Mouse (Mus musculus) adrenal gland, adult 8-10 months (tissue): ENCODE data around the gene Ddr1. TPM values are rescaled to one million over a fixed set of nuclear protein-coding genes. Genes with fewer than 3 reads are reported as not detected.

ENCODE experiments used
- DNase-seq: peaks from one replicate; pipeline ENCODE4 v3.0.0; 2022
- total RNA-seq, 4 experiments: library from RNA; stranded (reverse); gene quantifications; 2 replicates each; pipeline ENCODE4 v1.2.4; 2022

Gene Ddr1
- total RNA-seq, 4 experiments from 2014 or later, result 40.1 to 81.5 (median 56.4) TPM

DNA sequence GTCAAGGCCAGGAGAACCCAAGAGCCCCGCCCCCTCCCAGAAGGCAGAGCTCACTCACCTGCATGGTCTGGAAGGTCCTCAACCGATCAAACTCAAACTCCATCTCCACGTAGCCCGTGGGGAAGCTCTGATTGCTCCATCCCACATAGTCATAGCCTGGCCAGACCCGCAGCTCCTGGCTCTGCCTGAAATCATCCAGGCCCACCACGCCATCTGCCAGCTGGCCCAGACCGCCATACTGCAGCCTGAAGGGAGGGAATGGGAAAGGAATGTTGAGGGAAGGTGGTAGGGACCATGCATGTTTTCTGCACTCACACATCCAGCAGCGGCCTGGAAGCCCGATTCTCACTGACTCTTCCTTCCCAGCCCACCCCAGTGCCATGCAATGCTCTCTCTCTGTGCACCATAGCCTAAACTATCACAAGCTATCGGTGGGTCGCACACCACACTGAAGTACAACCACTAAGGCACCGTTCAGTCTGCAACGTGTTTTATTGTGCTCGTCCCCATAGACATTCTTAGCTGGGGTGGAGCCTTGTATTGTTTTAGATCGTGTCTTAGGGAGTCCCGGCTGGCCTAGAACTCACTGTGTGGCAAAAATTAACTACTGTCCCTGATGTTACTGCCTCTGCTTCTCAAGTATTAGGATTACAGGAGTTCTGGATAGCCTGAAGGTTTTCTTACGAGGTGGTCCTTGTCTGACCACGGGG is 14.3 kb downstream of the Ddr1 start:
- no peak for DNase-seq

DNA sequence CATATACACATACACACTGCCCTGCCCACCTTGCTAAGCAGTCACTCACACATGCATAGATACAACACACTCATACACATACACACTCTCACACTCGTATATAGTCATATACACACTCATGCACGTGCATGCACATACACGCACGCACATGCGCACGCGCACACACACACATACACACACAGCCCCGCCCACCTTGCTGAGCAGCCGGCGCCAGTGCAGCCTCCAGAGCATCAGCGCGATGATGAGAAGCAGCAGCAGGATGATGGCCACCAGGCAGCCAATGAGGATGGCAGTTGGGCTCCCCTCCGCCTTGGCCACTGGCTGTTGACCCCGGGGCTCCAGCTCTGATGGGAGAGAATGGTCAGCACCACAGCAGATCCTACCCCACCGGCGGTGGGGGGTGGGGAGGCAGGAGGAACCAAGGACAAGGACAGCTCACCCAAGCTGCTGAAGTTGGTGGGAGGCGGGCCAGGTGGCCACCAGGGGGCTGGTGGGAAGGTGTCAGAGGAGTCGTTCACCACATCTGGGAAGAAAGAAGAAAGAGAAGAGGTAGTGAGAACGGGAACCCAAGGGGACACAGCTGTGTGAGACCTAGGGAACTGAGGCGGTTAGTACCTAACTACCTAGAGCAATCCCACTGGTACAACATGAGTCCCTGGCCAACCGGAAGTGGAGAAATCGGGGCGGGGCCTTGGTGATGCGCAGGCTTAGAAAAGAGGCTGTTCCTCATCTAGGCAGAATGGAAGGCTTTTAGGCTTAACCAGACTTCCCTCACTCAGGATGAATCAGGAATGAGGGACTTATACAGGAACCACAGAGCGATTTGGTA is 15.9 kb downstream of the Ddr1 start:
- no peak for DNase-seq

DNA sequence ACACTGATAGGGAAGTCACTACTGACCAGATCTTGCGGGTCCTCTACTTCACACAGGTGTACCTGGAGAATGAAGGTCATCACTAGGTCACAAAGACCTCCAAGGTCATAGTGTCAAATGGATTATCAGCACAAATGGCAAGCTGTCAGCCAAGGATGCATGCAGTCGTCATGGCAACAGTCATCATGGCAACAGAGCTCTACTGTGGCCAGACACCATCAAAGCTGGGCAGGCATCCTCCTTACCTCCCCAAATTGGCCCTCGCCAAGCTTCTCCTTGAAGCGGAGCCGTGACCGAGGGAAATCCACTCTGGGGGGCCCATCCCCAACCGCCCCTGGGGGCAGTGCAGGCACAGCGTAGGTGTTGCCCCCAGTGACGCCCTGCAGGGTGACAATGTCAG is 19.4 kb downstream of the Ddr1 start:
- DNase-seq, result no peak

DNA sequence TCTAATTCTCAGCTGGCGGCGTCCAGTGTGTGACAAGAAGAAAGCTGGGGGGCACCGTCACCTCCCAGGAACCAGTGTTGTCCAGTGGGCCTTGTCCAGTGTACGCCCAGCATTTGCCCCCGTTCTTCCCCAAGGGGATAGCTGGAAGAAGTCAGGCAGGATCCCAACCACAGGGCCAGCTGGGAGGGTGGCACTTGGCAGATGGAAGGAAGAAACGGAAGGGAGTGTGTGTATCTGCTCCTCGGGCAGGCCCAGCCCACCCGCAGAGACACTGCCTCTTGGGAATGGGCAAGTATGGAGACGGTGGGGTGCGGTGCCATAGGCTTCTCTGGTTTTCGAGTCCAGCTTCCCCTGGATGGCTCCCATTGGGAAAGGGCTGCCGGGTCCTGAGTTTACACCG is 22.4 kb downstream of the Ddr1 start:
- DNase-seq, result no peak

DNA sequence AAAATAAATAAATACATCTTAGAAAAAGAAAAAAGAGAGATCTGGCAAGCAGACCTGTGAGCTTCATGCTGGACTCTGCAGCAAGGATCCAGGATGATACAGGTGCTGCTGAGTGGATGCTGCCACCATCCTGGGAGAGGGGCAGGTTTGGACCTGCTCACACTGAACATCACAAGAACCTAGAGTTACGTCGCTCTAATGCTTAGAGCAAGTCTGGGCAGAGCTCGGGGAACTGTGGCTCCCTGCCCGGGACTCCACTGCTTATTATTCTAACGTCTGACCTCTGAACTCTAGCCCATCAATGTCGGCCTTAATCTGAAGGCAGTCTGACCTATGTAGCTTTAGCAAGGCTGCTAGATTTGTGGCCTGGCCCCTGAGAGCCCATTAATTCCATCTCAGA is 23.8 kb downstream of the Ddr1 start:
- no peak for DNase-seq

DNA sequence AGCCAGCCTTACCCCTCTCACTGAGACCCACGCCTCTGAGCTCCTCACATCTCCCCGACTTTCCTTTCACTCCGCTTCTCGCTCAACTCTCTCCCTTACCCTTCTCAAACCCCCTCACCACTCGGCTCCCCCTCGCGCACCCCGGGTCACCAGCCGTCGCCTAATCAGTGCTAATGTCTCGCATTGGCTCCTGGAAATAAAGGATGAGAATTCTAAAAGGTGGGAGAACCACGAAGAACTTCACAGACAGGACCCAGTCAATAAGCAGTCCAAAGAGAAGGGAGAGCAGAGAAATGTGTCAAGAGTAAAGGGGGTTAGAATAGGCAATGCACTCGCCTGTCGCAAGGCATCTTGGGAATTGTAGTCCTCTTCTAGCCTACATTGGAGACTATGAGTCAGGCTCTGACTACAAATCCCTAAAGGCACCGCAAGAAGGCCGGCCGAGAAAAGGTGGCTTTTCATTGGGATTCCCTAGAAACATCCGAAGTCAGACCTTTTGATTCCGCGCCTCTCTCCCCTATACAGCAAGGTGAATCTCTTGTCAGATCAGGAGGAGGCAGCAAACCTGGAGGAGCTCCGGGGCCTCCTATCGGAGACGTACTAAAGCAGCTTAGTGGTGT is 30.9 kb downstream of the Ddr1 start, which contains the start of gene Gtf2h4:
Gene Gtf2h4, minus strand, starts transcription at position 324 of the 620 bp plus-strand sequence.
- peak; percentile 89 for DNase-seq

DNA sequence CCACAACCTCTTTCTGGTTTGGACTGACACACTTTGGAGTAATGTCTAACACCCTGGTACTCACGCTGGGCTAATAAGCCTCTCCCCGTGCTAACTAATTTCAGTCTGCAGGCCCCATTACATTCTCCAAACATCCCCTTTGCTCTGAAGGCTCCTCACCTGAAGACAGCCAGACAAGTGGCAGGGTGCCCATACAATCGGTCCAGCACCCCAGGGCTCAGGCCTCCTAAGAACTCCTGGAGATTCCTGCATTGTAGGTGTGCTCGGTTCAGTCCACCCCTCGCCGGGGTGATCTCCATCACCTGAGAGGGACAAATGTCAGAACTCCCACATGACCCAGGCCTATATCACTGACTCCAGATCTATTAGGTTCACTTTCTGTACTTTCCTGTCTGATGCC is 31.9 kb downstream of the Ddr1 start:
- no peak for DNase-seq

DNA sequence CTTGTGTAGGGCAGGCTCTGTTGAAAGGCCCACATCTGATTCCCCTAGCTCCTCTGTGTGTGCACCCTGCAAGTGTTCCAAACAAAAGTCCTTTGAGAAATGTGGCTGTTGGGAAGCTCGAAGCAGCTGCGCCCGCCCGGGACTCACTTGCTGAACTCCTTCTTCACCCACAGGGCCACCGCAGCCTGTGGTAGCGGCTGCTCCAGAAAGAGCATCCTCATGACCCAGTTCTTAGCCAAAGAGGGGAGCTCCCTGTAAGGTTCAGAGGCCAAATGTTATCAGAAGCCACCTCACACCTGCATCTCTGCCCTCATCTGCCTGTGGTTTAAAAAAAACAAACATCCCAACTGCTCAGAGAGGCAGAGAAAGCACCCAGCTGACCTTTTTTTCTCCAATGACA is 32.6 kb downstream of the Ddr1 start:
- no peak for DNase-seq

DNA sequence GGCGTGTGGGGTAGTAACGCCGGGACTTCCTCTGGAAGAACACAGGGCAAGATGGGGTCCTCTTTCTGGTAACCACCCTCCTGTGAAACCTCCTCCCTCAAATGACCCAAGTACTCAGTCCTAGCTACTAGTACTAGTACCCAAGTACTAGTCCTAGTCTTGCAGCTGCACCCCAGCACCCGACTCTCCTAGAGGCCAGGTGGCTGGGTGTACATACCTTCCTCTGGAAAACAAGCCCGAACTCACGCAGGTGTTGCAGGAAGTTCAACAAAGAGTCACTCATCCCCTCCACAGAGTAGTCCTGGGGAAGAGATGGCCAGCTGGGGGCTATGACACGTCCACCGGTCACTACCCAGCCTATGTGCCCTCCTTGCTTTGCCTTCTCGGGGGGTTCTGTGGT is 34.7 kb downstream of the Ddr1 start:
- no peak for DNase-seq

DNA sequence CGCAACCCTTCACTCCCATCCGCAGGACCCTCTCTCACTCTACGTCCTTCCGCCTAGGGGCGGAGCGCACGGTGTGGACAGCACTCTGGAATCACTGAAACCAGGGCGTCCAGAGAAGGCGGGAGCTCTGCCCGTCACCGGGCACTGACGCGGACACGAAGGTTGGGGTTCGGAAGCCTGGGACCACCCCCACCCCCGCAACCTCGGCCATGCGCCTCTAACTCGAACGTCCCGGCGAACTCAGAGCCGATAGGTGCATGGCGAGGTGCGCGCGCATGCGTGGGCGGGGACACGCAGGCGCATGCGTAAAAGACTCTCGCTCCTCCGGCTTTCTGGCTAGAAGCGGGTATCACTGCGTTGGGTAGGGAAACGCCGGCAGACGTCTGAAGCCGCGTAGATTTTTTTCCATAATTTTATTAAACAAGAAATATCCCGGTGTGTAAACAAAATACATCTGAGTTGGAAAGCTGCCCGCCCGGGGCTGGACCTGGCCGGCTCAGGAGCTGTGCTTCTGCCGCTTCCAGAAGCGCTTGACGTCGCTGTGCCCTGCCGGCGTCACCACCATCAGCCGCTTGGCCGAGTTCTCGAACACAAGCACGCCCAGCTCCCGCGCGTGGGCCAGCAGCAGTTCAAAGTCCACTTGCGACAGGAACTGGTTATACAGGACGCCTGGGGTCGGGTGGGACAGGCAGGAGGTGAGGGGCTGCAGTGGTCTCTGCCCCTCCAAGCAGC is 36.9 kb downstream of the Ddr1 start, which contains the start of gene Vars2:
Gene Vars2, minus strand, starts transcription at position 259 of the 732 bp plus-strand sequence.
- peak; percentile 94 for DNase-seq

DNA sequence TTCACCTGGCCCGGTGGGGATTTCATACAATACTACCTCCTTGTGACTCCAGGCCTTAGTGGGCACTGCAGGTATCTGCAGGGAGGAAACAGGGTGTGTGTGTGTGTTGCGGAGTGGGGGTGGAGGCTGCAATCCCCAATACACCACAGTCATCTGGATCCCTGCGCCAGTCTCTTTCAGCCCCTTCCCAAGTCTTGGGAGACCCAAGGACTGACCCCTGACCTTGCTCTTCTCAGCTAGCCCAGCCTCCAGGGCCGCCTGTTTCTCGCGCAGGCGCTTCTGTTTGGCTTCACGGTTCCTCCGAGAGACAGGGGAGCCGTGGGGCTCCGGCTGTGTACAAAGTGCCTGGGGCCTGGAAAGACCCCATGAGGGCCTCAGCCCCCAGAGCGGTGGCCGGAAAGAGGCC is 37.6 kb downstream of the Ddr1 start:
- no peak for DNase-seq

DNA sequence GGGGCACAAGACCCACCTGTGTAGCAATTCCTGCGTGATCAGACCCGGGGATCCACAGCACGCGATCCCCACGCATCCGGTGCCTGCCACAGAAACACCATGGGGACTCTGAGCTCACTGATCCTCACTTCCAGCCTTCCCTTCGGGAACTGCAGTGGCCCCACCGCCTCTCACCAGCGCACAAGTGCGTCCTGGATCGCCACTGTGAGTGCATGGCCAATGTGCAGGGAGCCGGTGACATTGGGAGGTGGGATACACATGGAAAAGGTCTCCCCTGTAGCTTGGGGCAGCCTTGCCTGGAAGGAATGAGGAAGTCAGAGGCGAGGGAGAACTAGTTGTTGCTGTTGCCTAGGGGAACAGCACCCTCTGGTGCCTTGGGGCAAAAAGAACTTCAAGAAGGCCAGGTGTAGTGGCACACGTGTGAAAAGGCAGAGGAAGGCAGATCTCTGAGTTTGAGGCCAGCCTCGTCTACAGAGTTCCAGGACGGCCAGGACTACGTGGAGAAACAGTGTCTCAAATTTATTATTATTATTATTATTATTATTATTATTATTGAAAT is 38.4 kb downstream of the Ddr1 start:
- no peak for DNase-seq

DNA sequence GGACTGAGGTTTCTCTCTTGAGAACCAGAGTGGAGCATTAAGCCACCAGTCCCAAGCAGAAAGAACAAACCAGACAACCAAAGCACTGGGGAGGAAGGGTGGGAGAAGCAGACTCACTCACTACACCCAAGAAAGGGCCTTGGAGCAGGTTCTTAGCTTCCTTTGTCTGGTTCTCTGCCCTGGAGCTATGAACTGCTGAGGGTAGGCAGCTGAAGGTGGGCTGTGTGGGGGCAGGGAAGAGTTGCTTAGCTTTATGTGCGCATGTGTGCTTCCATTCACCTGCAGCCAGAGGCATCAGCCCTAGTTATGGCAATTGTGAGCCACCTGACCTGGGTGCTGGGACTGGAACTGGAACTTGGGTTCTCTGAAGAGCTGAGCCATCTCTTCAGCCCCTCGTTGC is 51.3 kb downstream of the Ddr1 start:
- no peak for DNase-seq

DNA sequence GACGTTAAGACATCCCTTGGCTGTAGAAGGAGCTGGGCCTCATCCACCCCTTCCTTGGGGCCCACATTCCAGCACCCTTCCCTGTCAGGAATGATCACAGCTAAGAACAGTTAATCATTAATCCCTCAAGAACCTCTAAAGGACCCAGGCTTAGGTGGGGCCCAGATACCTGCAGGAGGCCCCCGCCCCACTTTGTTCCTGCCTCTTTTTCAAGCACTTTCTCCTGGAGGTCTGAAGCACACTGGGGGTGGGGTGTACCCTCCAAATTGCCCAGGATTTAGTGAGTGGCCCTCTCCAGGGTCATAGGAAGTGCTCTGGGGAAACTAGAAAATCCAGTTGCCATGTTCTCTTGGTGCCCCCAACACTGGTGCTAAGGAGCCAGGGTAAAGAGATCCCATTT is 55.0 kb downstream of the Ddr1 start:
- DNase-seq, result no peak

DNA sequence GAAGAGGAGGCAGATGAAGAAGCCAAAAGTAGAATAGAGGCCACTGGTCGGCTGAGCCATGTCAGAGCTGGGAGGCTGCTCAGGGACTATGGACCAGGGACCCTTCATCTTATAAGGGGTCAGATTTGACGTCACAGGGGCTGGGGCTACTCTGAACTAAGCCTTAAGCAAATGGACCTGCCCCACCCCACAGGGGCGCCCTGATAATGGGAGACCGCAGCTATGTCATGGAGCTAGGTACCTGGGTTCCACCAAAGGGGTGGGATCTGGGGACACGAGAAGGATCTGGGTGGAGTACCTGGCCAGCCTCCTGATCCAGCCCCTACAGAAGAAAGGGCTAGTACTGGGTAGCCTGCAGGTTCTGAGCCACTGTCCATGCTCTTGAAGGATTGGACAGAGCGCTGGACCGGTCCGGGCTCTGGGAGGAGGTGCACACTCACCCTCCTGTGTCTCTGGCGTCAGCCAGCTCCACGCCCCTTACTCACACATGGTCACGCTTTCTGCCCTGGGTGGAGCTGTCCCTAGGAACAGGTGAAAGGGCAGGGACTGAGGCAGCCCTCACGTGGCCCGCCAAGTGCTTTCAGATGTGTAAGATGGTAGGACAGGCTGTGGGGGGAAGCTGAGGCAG is 60.7 kb downstream of the Ddr1 start, which contains the start of gene Mucl3:
Gene Mucl3, minus strand, starts transcription at position 87 of the 628 bp plus-strand sequence.
- DNase-seq, result no peak

DNA sequence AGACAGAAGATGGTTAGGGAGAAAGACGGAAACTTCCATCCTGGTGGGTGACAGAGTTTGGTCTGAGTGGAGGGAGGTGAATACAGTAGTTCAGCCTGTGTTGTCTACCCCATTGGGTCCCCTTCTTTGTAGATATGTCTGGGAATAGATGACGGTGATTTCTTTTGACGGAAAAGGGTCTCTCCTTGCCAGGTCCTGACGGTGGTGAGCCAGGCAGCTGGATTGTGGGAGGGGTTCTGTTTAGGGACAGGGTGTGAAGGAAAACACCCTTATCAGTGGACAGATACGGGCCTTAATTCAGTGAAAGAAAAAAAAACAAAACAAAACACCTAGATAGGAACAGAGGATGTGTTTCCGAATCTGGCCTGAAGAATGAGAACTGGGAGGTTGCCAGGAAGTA is 65.1 kb downstream of the Ddr1 start:
- DNase-seq, result no peak

DNA sequence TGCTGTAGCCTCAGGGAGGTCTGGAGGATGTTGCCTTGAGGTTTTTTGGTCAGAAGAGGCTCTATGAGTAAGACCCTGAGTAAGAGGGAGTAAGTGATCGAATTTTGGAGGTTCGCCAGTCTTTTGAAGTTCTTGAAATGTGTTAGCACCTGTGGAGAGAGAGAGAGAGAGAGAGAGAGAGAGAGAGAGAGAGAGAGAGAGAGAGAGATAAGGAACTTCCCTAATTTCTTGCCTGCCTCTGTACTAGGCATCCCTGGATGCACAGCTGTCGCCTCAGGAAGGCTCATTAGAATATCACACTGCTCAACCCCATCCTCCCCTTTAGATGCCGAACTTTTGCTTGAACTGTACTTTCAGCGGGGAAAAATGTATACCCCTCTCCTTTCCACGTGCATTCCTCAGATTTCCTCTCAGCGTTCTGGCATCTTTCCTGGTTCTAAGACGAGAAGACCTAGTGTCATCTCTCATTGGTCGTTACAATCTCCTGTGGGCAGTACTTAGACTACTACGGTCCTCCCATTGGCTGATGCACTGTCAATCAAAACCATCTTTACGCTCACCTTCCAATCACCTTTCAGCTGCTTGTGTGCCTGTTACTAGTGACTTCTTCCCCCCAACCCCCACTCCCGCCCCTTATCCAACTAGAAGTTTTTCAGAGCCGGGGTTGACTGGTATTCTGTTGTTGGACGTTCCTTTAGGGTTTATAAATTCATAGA is 65.8 kb downstream of the Ddr1 start:
- peak; percentile 29 for DNase-seq

DNA sequence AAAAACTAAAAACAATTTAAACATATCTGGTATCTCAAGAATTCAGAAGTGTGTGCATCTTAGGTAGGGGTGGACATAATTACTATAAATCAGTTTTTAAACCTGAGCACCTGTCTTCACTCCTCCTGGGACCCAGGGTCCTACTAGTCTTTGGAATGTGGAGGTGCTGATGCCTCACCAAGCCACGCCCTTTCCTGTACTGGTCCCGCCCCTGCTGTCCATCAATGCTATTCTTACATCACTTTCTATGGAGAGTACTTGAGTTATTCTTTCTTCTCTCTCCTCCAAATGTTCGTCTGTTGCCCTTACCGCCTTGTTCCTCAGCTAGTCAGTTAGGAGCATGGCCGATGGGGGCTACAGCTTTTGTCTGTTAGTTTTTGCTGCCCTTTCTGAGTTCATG is 68.1 kb downstream of the Ddr1 start:
- DNase-seq, result no peak

DNA sequence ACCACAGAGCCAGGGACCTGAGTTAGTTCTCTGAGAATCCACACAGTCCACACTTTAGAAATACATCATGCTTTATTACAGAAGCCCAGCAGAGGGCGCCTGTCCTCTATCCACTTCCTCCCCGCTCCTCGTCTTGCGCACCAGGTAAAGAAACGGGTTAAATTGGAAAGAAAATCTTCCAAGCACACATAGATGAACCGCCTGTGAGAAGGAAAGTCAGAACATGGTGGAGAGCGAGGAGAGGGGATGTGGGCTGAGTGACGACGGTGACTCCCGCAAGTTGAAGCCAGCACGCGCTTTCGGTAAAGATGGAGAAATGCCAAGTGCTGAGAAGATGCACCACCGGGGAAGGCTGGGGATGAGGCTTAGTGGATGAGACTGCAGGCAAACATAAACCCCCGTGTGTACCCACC is 68.7 kb downstream of the Ddr1 start:
- peak; percentile 33 for DNase-seq

DNA sequence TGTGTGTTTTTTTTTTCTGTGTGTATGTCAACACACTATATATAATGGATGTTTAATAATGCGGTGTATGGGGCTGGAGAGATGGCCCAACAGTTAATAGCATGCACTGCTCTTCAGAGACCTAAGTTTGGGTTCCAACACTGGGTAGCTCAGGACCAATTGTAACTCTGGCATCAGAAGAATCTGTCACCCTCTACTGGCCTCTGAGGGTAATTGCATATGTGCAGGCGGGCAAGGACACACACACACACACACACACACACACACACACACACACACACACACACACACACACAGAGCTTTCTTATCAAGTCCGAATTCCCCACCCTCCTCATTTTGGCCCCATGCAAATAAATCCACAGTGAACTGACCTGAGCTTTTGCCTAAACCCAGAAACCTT is 69.2 kb downstream of the Ddr1 start:
- no peak for DNase-seq

DNA sequence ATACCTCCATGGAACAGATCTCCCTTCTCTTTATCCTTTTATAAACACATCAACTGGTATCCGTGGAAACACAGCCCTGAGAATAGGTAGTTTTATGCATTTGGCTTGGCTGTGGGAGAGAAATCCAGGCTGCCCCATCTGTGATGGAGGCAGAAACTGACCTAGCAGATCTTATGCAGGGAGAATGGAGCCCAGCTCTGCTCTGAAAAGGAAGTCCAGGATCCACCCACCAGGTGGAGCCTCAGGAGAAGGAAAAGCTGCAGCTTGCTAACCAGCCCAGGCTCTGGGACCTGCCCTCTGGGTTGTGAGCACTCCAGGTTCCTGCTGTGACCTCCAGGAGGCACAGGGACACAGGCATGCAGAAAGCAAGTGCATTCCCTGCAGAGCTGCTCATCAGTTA is 70.4 kb downstream of the Ddr1 start:
- no peak for DNase-seq
